Mouse (Mus musculus): ENCODE data around the gene Shroom3. TPM values are rescaled to one million over a fixed set of nuclear protein-coding genes. Genes with fewer than 3 reads are reported as not detected.

Gene Shroom3
- polyA plus RNA-seq, 1 experiment: 4.4 TPM

- H3K4me1 ChIP-seq (ENCODE audit: control insufficient read depth, insufficient read depth, low read length): no peaks in the 10 kb centered on the region
- TF ChIP-seq CTCF (IDR thresholded peaks at IDR 0.05; ENCODE audit: borderline replicate concordance, insufficient read depth, low read depth, low read length) (no peak), POLR2A (IDR thresholded peaks at IDR 0.05; ENCODE audit: borderline replicate concordance, insufficient read depth, low read length) (no peak)
- H3K27ac ChIP-seq (ENCODE audit: insufficient read depth, low read length): no peak overlapping the region
- H3K4me3 ChIP-seq (replicated peaks; ENCODE audit: insufficient read depth, low read depth, low read length): no peak overlapping the region
- 78% methylated on average over 2 of the region's 2 CpGs for WGBS
- DNase-seq: no peak
- H3K27me3 ChIP-seq (ENCODE audit: control insufficient read depth, insufficient read depth, low read length): no peaks in the 10 kb centered on the region
These were observed 185.0 kb downstream of the Shroom3 start for GRCm38 (mm10) chr5:92868231-92868630.

GRCm38 (mm10) chr5:92871048-92871447, 187.8 kb downstream of the Shroom3 start:
- DNase-seq: no peak
- TF ChIP-seq CTCF (IDR thresholded peaks at IDR 0.05; ENCODE audit: borderline replicate concordance, insufficient read depth, low read depth, low read length) (no peak), POLR2A (IDR thresholded peaks at IDR 0.05; ENCODE audit: borderline replicate concordance, insufficient read depth, low read length) (no peak)
- H3K27me3 ChIP-seq (ENCODE audit: control insufficient read depth, insufficient read depth, low read length): no peaks in the 10 kb centered on the region
- no peak overlapping the region for H3K4me3 ChIP-seq (replicated peaks; ENCODE audit: insufficient read depth, low read depth, low read length)
- 41% methylated on average over 3 of the region's 3 CpGs for WGBS
- no peak overlapping the region for H3K27ac ChIP-seq (ENCODE audit: insufficient read depth, low read length)
- H3K4me1 ChIP-seq (ENCODE audit: control insufficient read depth, insufficient read depth, low read length): no peaks in the 10 kb centered on the region

GRCm38 (mm10) chr5:92872182-92872581, 188.9 kb downstream of the Shroom3 start:
- WGBS: 51% methylated on average over 4 of the region's 4 CpGs
- no peaks in the 10 kb centered on the region for H3K4me1 ChIP-seq (ENCODE audit: control insufficient read depth, insufficient read depth, low read length)
- TF ChIP-seq POLR2A (IDR thresholded peaks at IDR 0.05; ENCODE audit: borderline replicate concordance, insufficient read depth, low read length) (no peak), CTCF (IDR thresholded peaks at IDR 0.05; ENCODE audit: borderline replicate concordance, insufficient read depth, low read depth, low read length) (peak; percentile 21; the same call in 1 of the 2 replicates)
- DNase-seq: peak in 1 of 2 experiments; percentile 12
- no peak overlapping the region for H3K27ac ChIP-seq (ENCODE audit: insufficient read depth, low read length)
- no peak overlapping the region for H3K4me3 ChIP-seq (replicated peaks; ENCODE audit: insufficient read depth, low read depth, low read length)
- H3K27me3 ChIP-seq (ENCODE audit: control insufficient read depth, insufficient read depth, low read length): no peaks in the 10 kb centered on the region

- Histone ChIP-seq H3K27me3 (ENCODE audit: control insufficient read depth, insufficient read depth, low read length) (no peaks in the 10 kb centered on the region), H3K27ac (ENCODE audit: insufficient read depth, low read length) (no peak overlapping the region), H3K4me1 (ENCODE audit: control insufficient read depth, insufficient read depth, low read length) (no peaks in the 10 kb centered on the region), H3K4me3 (replicated peaks; ENCODE audit: insufficient read depth, low read depth, low read length) (no peak overlapping the region)
- no peak for DNase-seq
- WGBS: 84% methylated on average over 2 of the region's 2 CpGs
- TF ChIP-seq CTCF (IDR thresholded peaks at IDR 0.05; ENCODE audit: borderline replicate concordance, insufficient read depth, low read depth, low read length): no peak
- no peak for TF ChIP-seq POLR2A (IDR thresholded peaks at IDR 0.05; ENCODE audit: borderline replicate concordance, insufficient read depth, low read length)
These were observed 189.8 kb downstream of the Shroom3 start for GRCm38 (mm10) chr5:92872991-92873390.

- TF ChIP-seq CTCF (IDR thresholded peaks at IDR 0.05; ENCODE audit: borderline replicate concordance, insufficient read depth, low read depth, low read length) (no peak), POLR2A (IDR thresholded peaks at IDR 0.05; ENCODE audit: borderline replicate concordance, insufficient read depth, low read length) (no peak)
- Histone ChIP-seq H3K4me1 (ENCODE audit: control insufficient read depth, insufficient read depth, low read length) (no peaks in the 10 kb centered on the region), H3K27me3 (ENCODE audit: control insufficient read depth, insufficient read depth, low read length) (no peaks in the 10 kb centered on the region), H3K4me3 (replicated peaks; ENCODE audit: insufficient read depth, low read depth, low read length) (no peak overlapping the region), H3K27ac (ENCODE audit: insufficient read depth, low read length) (no peak overlapping the region)
- no peak for DNase-seq
These were observed 190.3 kb downstream of the Shroom3 start for GRCm38 (mm10) chr5:92873518-92873917.

- 93% methylated on average over 10 of the region's 10 CpGs for WGBS
- H3K4me1 ChIP-seq (ENCODE audit: control insufficient read depth, insufficient read depth, low read length): no peaks in the 10 kb centered on the region; the same call in 1 of the 2 replicates
- no peak for TF ChIP-seq POLR2A (IDR thresholded peaks at IDR 0.05; ENCODE audit: borderline replicate concordance, insufficient read depth, low read length)
- no peak for TF ChIP-seq CTCF (IDR thresholded peaks at IDR 0.05; ENCODE audit: borderline replicate concordance, insufficient read depth, low read depth, low read length)
- H3K27me3 ChIP-seq (ENCODE audit: control insufficient read depth, insufficient read depth, low read length): no peaks in the 10 kb centered on the region
- no peak overlapping the region for H3K4me3 ChIP-seq (replicated peaks; ENCODE audit: insufficient read depth, low read depth, low read length)
- H3K27ac ChIP-seq (ENCODE audit: insufficient read depth, low read length): no peak overlapping the region
- DNase-seq: no peak
These were observed 192.6 kb downstream of the Shroom3 start for GRCm38 (mm10) chr5:92875836-92876235.

GRCm38 (mm10) chr5:92877104-92877503, 193.9 kb downstream of the Shroom3 start:
- H3K4me1 ChIP-seq (ENCODE audit: control insufficient read depth, insufficient read depth, low read length): no peaks in the 10 kb centered on the region; the same call in 1 of the 2 replicates
- no peak overlapping the region for H3K27ac ChIP-seq (ENCODE audit: insufficient read depth, low read length)
- no peak for DNase-seq
- H3K4me3 ChIP-seq (replicated peaks; ENCODE audit: insufficient read depth, low read depth, low read length): no peak overlapping the region
- no peaks in the 10 kb centered on the region for H3K27me3 ChIP-seq (ENCODE audit: control insufficient read depth, insufficient read depth, low read length)
- 85% methylated on average over 3 of the region's 3 CpGs for WGBS
- no peak for TF ChIP-seq POLR2A (IDR thresholded peaks at IDR 0.05; ENCODE audit: borderline replicate concordance, insufficient read depth, low read length)
- no peak for TF ChIP-seq CTCF (IDR thresholded peaks at IDR 0.05; ENCODE audit: borderline replicate concordance, insufficient read depth, low read depth, low read length)

- 94% methylated on average over 2 of the region's 2 CpGs for WGBS
- no peak for DNase-seq
- TF ChIP-seq CTCF (IDR thresholded peaks at IDR 0.05; ENCODE audit: borderline replicate concordance, insufficient read depth, low read depth, low read length) (no peak), POLR2A (IDR thresholded peaks at IDR 0.05; ENCODE audit: borderline replicate concordance, insufficient read depth, low read length) (no peak)
- no peak overlapping the region for H3K27ac ChIP-seq (ENCODE audit: insufficient read depth, low read length)
- H3K27me3 ChIP-seq (ENCODE audit: control insufficient read depth, insufficient read depth, low read length): no peaks in the 10 kb centered on the region
- no peak overlapping the region for H3K4me3 ChIP-seq (replicated peaks; ENCODE audit: insufficient read depth, low read depth, low read length)
- no peaks in the 10 kb centered on the region; the same call in 1 of the 2 replicates for H3K4me1 ChIP-seq (ENCODE audit: control insufficient read depth, insufficient read depth, low read length)
These were observed 197.2 kb downstream of the Shroom3 start for GRCm38 (mm10) chr5:92880393-92880792.

All from cerebellum, adult 2 months (tissue).